Mouse (Mus musculus) skeletal muscle tissue, adult 2 months (tissue): Measurements from ENCODE around the gene Haghl.
A peak's percentile ranks its signal among the peaks of the same experiment; 100 is the strongest.

Experiments used
- DNase-seq: peaks from one replicate; pipeline ENCODE4 v3.0.0-alpha.2; 2012; ENCODE audit warnings: low read depth, low spot score

Gene Haghl

DNA sequence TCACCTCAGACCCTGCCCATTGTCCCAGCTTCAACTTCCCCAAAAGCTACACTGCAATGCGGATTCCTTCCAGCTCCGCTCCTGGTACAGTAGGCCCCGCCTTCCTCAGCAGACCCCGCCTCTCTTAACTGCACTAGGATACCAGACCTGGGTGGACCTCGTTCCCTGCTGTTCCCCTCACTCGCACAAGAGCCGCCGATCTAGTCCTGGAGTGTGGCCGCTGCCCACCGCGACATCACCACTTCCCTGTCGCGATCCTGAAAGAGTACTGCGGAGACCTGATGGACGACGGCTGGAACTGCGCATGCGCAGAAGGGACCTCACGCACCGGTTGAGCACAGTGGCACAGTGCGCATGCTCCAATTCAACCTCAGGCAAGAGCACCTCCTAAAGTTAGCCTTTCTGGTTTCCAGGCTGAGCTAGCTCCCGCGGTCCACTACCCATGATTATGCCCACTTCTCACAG is at the start of gene Haghl:
Gene Haghl (minus strand): TSS at position 393 of the 465 bp plus-strand sequence.
- peak; percentile 96 for DNase-seq

DNA sequence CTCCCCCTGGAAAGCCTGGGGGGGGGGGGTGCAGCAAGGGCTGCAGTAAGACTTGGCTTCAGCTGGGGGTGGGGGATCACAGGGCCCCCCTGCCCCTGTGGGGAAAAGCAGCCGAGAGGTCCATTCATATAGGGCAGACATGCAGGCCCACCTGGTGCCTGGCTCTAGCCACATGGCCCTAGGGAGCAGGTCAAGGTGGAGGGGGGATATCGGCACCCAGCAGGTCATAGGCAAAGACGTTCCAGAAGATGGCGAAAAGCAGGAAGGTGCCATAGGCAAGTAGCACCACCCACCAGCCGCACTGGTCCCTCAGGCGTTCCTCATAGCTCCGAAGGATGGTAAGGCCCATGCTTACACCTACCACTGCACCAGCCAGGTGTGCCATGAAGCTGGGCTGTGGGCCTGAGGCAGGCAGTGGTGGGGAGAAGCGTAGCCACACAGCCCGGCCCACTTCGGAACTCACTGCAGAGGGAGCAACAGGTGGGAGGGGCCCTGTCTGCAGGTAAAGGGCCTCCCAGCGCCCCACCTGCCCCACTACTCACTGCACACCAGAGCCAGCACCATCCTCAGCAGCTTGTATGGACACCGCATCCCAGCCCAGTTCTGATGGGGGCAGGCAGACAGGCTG is 49.2 kb upstream of the Haghl start:
- no peak for DNase-seq

GRCm38 (mm10) chr17:25833961-25834594 is 48.6 kb upstream of the Haghl start:
- no peak for DNase-seq

DNA sequence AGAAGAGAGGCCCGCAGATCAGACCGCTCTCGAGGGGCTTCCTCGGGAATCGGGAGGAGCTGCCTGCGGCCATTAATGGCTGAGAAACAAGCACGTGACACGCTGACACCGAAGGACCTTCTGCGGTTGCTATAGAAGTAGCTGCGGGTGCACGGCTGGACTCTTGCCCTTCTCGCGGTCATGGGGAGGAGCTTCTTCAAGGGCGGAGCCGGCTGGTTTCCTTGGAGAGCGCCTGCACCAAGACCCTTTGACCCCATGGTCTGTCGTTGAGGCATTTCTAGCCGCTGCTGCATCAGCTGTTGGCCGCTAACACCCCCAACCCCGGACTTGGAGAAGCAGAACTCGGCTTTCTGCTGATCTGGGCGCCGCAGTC is 47.8 kb upstream of the Haghl start, which contains the start of gene Stub1:
Gene Stub1 (minus strand): TSS at position 114 of the 373 bp plus-strand sequence.
- peak; percentile 96 for DNase-seq

- peak; percentile 99 for DNase-seq
These were observed 47.2 kb upstream of the Haghl start for GRCm38 (mm10) chr17:25832436-25833290.

DNA sequence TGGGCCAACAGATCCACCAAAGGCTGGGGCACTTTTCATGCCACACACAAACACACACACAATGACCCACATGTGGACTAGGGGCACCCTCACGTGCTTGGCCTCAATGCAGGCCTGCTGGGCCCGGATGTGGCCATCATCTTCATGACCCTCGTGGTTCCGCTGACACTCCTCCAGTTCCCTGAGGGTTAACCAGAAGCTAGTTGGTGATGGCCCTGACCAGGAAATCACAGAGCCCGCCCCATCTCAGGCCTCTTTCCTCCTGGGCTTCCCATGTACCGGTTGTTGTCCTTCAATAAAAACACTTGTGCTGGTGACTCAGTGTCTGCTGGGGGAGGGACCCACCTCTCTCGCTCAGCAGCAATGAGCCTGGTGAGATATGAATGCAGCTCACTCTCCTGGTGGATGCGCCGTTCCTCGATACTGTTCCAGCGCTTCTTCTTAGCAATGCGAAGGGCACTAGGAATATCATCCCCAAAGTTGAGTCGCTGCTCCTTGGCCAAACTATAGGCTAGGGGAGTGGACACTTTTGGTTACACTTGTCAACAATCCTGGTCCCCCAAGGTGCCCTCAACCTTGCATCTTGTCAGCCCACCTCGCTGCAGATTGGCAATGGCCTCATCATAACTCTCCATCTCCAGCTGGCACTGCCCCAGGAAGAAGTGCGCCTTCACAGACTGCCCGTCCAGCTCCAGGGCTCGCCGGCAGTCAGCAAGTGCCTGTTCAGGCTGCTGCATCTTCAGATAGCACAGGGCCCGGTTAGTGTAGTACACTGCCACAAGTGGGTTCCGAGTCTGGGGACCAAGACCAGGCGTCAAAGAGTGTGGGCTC is 46.2 kb upstream of the Haghl start:
- no peak for DNase-seq

DNA sequence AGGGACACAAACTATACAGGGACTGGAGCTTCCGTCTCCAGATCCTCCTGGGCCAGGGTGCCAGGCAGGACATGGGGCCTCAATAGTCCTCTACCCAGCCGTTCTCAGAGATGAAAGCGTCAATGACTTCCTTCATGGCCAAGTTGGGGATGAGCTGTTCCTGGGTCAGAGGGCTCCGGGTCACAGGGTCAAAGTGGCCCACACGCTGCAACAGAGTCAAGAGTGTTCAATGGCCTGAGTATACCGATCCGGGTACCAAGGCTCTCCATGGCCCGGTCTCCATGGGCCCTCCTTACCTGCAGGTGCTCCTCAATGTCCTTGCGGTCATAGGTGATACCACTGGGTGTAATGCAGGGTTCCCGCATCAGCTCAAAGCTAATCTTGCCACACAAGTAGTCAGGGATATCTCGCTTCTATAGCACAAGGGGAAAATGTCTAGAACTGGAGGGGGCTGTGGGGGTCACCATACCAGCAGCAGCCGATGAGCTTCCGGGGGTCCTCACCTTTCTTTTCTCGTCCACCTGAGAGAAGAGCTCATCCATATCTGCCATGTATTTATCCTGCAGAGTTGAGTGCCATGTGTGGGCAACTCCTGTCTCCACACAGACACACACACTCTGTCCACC is 45.4 kb upstream of the Haghl start:
- no peak for DNase-seq

GRCm38 (mm10) chr17:25830200-25830753 is 44.8 kb upstream of the Haghl start:
- DNase-seq: no peak

DNA sequence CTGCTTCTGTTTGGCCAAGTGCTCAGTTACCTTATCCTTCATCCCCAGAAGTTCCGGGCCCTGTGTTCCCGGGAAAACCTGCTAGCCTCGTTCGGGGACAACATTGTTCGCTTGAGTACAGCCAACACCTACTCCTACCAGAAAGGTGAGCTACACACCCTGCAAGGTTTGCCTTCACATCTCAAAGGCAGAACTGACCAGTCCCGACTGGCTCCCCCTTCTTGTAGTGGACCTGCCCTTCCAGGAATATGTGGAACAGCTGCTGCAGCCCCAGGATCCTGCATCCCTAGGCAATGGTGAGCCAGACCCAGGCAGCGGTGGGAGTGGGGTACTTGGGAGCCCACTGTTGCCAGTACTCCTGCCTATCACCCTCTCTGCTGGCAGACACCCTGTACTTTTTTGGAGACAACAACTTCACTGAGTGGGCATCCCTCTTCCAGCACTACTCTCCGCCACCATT is 44.1 kb upstream of the Haghl start:
- DNase-seq: no peak

- DNase-seq: peak; percentile 75
These were observed 43.5 kb upstream of the Haghl start, which contains the start of gene Jmjd8 for GRCm38 (mm10) chr17:25828712-25829557. Jmjd8 (plus strand) TSS chr17:25828867.

- DNase-seq: no peak
These were observed 42.7 kb upstream of the Haghl start for GRCm38 (mm10) chr17:25828223-25828594.

GRCm38 (mm10) chr17:25827546-25828222 is 42.2 kb upstream of the Haghl start:
- DNase-seq: no peak

GRCm38 (mm10) chr17:25827011-25827410 is 41.5 kb upstream of the Haghl start:
- no peak for DNase-seq

DNA sequence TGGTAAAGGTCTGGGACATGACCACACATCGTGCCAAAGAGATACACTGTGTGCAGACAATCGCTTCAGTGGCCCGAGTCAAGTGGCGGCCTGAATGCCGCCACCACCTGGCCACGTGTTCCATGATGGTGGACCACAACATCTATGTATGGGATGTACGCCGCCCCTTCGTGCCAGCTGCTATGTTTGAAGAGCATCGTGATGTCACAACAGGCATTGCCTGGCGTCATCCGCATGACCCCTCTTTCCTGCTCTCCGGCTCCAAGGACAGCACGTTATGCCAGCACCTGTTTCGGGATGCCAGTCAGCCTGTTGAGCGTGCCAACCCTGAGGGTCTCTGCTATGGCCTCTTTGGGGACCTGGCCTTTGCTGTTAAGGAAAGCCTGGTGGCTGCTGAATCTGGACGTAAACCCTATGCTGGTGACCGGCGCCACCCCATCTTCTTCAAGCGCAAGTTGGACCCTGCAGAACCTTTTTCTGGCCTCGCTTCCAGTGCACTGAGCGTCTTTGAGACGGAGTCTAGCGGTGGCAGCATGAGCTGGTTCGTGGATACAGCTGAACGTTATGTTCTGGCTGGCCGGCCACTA is 40.6 kb upstream of the Haghl start:
- no peak for DNase-seq

- DNase-seq: no peak
These were observed 39.8 kb upstream of the Haghl start for GRCm38 (mm10) chr17:25825311-25825710.

GRCm38 (mm10) chr17:25824362-25825142 is 39.1 kb upstream of the Haghl start:
- DNase-seq: no peak

DNA sequence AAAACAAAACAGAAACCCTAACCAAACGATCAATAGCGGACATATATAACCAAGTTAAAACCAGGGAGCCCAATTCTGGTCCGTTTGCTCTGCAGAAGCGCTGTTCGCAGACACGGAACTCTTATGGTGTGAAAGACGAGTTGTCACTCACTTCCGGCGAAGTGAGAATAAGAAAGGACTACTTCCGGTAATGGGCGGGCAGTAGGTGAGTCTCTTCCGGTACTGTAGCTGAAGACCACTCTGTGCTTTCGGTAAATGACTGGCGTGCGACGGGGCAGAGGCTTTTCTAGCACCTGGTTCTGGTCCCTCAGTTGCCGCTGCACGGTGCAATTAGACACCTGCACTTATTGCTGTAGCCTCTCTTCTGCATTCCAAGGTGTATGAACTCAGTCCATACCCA is 38.0 kb upstream of the Haghl start, which contains the start of gene Wdr24:
Gene Wdr24 (plus strand): TSS at position 176 of the 400 bp plus-strand sequence.
- peak; percentile 80 for DNase-seq
